In genomic region chr4:14261738-14262081, GRCm38 (mm10) we compare ENCODE assay signal across 16 mouse cellular contexts.
DNase-seq lines count a peak whose midpoint lies in the region; ATAC-seq and TF ChIP-seq lines count a peak whose summit lies in the region.
"Had no signal": no experiment of that assay in that cellular context is flagged by ENCODE, and none has a peak within 500 bp of the region (broad histone marks: within the 10 kb centered on the region; RNA-seq: fewer than 3 reads in every experiment).

No protein-coding gene starts in this region.

- ATAC-seq in embryonic facial prominence, embryonic 13.5 days (ENCODE audit: insufficient number of reproducible peaks, insufficient read depth, low FRiP score, low TSS enrichment, low read depth): no peak
- no peak for ATAC-seq in hindbrain, embryonic 13.5 days (ENCODE audit: low FRiP score)
- no peak; the same call in 1 of the 2 replicates for ATAC-seq in midbrain, embryonic 14.5 days (ENCODE audit: low FRiP score, low TSS enrichment)
- ATAC-seq: inflammation-experienced regulatory T-cells, adult 6 months; Patski had no signal

- H3K4me1 ChIP-seq in embryonic facial prominence, embryonic 13.5 days: peaks cover 24% of the 10 kb centered on the region
- H3K4me1 ChIP-seq in hindbrain, embryonic 13.5 days (replicated peaks): peaks cover 12% of the 10 kb centered on the region
- peaks cover 11% of the 10 kb centered on the region for H3K4me1 ChIP-seq in midbrain, embryonic 14.5 days (ENCODE audit: control insufficient read depth, insufficient read depth, low read length)

- peak overlapping the region; percentile 44 for H3K4me2 ChIP-seq in embryonic facial prominence, embryonic 13.5 days
- H3K4me2 ChIP-seq in hindbrain, embryonic 13.5 days: 0 out of 2 replicates have a peak overlapping the region, but pooled peaks have one; percentile 3
- peak overlapping the region; percentile 13; the same call in 1 of the 2 replicates for H3K4me2 ChIP-seq in midbrain, embryonic 14.5 days (ENCODE audit: low read length)

- no peaks in the 10 kb centered on the region for H3K27me3 ChIP-seq in embryonic facial prominence, embryonic 13.5 days
- H3K27me3 ChIP-seq in hindbrain, embryonic 13.5 days: no peaks in the 10 kb centered on the region
- no peaks in the 10 kb centered on the region for H3K27me3 ChIP-seq in midbrain, embryonic 14.5 days (ENCODE audit: control insufficient read depth, insufficient read depth, low read length)
- H3K27me3 ChIP-seq: Patski had no signal

- H3K27ac ChIP-seq in embryonic facial prominence, embryonic 13.5 days: peak overlapping the region; percentile 80
- peak overlapping the region; percentile 36 for H3K27ac ChIP-seq in hindbrain, embryonic 13.5 days
- H3K27ac ChIP-seq in midbrain, embryonic 14.5 days (replicated peaks; ENCODE audit: low read depth, low read length): peak overlapping the region; percentile 32; the same call in 1 of the 2 replicates
- no peak overlapping the region for H3K27ac ChIP-seq in gastrocnemius, adult 2 months
- H3K27ac ChIP-seq: left cerebral cortex, adult 2 months; liver, embryonic 14.5 days; macrophage had no signal

- no peaks in the 10 kb centered on the region for H3K9me3 ChIP-seq in embryonic facial prominence, embryonic 13.5 days
- H3K9me3 ChIP-seq in hindbrain, embryonic 13.5 days: no peaks in the 10 kb centered on the region
- H3K9me3 ChIP-seq in midbrain, embryonic 14.5 days (ENCODE audit: control insufficient read depth, low read length): no peaks in the 10 kb centered on the region

- intact Hi-C loops in gastrocnemius, adult 2 months (cut with DNase I): no loop called here
- intact Hi-C loops in left cerebral cortex, postnatal 25 days (cut with DNase I): no loop called here

- H3K36me3 ChIP-seq in embryonic facial prominence, embryonic 13.5 days: no peaks in the 10 kb centered on the region
- no peaks in the 10 kb centered on the region for H3K36me3 ChIP-seq in hindbrain, embryonic 13.5 days
- H3K36me3 ChIP-seq in midbrain, embryonic 14.5 days (ENCODE audit: control insufficient read depth, insufficient read depth, low read length): no peaks in the 10 kb centered on the region

- no peak overlapping the region for H3K4me3 ChIP-seq in embryonic facial prominence, embryonic 13.5 days
- H3K4me3 ChIP-seq in hindbrain, embryonic 13.5 days: no peak overlapping the region
- H3K4me3 ChIP-seq in midbrain, embryonic 14.5 days (replicated peaks; ENCODE audit: low read depth, low read length): no peak overlapping the region
- H3K4me3 ChIP-seq in gastrocnemius, adult 2 months: no peak overlapping the region
- H3K4me3 ChIP-seq: left cerebral cortex, adult 2 months had no signal

- H3K9ac ChIP-seq in embryonic facial prominence, embryonic 13.5 days: no peak overlapping the region
- no peak overlapping the region for H3K9ac ChIP-seq in hindbrain, embryonic 13.5 days
- no peak overlapping the region for H3K9ac ChIP-seq in midbrain, embryonic 14.5 days (replicated peaks; ENCODE audit: low read length)
- H3K9ac ChIP-seq: liver, embryonic 14.5 days had no signal

- WGBS in embryonic facial prominence, embryonic 13.5 days: 15% methylated on average over 3 of the region's 3 CpGs
- 53% methylated on average over 3 of the region's 3 CpGs for WGBS in hindbrain, embryonic 13.5 days
- WGBS in midbrain, embryonic 14.5 days: 54% methylated on average over 3 of the region's 3 CpGs

- TF ChIP-seq CTCF in gastrocnemius, adult 2 months (IDR thresholded peaks at IDR 0.05): no peak

- DNase-seq in embryo, embryonic 11 days: peak; percentile 52
- DNase-seq in midbrain, embryonic 14.5 days: no peak
- no peak for DNase-seq in gastrocnemius, adult 2 months
- no peak for DNase-seq in thymus, postnatal 14 days
- DNase-seq in left cerebral cortex, postnatal 25 days (ENCODE audit: low spot score in 2 of 2): no peak
- DNase-seq: cerebellum, postnatal 14 days; gastrocnemius, postnatal 36 days; kidney, postnatal 4 days; spleen, adult 18-20 months had no signal
